Mouse (Mus musculus) left cerebral cortex, postnatal 14 days (tissue): ENCODE results near the gene Agk. TPM values are rescaled to one million over a fixed set of nuclear protein-coding genes. Genes with fewer than 3 reads are reported as not detected.
A peak's percentile ranks its signal among the peaks of the same experiment; 100 is the strongest.

ENCODE experiments used
- DNase-seq, 2 experiments: peaks; one replicate each; pipeline ENCODE4 v3.0.0; 2021 to 2022; ENCODE audit warnings: low spot score in 2 of 2, mixed read lengths in 1 of 2
- intact Hi-C: fragments of 180-260 bp; cut with DNase I; formaldehyde crosslinking; loops from one replicate; pipeline ENCODE4 v1.15.1; 2025
- long read RNA-seq, 2 experiments: library from polyadenylated mRNA; stranded (forward); transcript quantifications; one replicate each; pipeline ENCODE4 v2.0.0; 2021
- total RNA-seq, 2 experiments: library from RNA; stranded (reverse); gene quantifications; 2 replicates each; pipeline ENCODE4 v1.2.3; 2021

The Agk gene
- 10 to 100 TPM; 50.7 to 51.6 TPM for total RNA-seq
- long read RNA-seq, experiment 1, transcript Agk-201 (16 exons, 2,531 nt): major isoform, 100 of 127 reads
- long read RNA-seq, experiment 1, partial matches to known transcripts: 8 of 127 reads
- long read RNA-seq, experiment 1, other reads (novel, unspliced or antisense): 19 of 127 reads
- long read RNA-seq, experiment 2, transcript Agk-201 (16 exons, 2,531 nt): major isoform, 97 of 116 reads
- long read RNA-seq, experiment 2, partial matches to known transcripts: 6 of 116 reads
- long read RNA-seq, experiment 2, other reads (novel, unspliced or antisense): 13 of 116 reads

DNA sequence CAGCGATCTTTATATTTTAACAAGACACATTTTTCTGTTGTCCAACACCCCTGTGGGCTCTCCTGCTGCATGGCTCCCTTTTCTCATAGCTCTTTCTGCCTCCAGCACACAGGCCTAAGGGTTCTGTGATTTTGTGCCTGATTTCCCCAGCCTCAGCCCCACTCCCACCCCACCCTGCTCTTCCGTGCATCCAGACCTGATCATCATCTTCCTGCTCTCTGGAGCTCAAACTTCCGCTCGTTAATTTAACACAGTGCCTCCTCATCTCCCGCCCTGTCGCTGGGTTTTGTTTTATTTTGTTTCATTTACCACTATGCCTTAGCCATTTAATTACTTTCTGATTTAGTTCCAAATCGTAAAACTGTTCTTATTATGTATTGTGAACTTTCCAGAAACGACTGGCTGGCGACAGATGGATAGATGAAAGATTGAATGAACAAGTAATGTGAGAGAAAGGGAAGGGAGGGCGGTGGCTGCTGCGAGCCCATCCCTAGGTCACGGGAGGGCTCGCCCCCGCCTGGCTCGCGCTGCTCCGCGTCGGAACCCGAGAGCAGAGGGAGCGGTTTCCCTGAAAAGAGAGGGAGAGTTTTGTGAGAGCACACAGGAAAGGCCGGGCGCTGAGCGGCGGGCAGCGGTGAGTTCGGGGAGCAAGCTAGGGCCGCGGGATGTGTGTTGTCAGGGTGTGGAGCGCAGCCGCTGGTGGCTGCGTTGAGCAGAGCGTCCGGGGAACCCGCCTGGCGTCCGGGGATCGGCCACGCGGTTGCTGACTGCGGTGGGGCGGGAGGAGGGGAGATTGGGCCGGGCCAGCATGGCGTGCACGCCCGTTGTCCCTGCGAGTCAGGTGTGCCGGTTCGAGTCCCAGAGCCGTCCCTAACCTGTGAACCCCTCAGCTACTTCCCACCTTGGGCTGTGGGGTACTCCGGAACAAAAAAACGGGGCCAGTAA, at the start of gene Agk:
Gene Agk, plus strand, starts transcription at position 276 of the 945 bp plus-strand sequence.
- intact Hi-C loops: no loop called here
- peak; percentile 63 to 68 for DNase-seq

DNA sequence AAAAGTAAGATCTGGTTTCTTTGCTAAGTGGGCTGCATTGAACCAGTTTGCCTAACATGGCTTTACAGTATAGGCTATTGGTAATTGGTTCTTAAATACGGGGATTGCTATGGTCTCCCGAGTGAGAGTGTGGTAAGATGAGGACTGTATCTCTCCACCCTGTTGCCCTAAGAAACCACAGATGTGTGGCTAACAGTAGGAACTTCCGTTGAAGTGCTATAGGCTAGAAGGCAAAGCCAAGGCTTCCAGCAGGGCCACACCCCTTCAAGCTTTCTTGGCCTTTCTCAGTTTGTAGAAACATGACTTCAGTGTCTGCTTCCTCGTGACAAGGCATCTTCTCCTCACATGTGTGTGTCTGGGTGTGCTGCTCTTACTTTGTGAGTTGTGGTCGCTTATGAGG, 24.3 kb upstream of the Agk start:
- intact Hi-C loops: loop anchor here (5.0 to 10.0 kb wide), 2 partner anchors 63 to 486 kb away; partner anchors contain the start of gene Mrps33
- DNase-seq: no peak

DNA sequence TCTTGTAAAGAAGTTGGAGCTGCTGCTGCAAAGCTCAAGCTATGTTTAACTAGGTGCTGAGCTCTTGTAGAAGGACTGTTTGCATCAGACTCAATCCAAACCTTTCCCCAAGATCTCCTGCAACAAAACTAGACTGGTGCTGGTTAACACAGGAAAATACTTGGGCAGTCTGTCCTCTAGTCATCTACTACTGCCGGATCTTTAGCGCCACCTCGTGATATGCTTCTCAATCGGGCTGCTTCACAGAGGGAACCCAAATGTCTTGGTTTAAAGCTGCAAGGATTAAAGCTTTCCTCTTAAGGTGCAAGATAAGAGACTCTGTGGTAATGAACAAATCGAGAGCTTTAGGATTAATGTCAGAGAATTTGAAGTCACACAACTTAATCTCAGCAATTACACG, 21.6 kb upstream of the Agk start:
- intact Hi-C loops: loop anchor here (2.0 to 10.0 kb wide), 3 partner anchors 66 to 489 kb away; partner anchors contain the start of gene Mrps33
- DNase-seq: peak; percentile 85 to 89

DNA sequence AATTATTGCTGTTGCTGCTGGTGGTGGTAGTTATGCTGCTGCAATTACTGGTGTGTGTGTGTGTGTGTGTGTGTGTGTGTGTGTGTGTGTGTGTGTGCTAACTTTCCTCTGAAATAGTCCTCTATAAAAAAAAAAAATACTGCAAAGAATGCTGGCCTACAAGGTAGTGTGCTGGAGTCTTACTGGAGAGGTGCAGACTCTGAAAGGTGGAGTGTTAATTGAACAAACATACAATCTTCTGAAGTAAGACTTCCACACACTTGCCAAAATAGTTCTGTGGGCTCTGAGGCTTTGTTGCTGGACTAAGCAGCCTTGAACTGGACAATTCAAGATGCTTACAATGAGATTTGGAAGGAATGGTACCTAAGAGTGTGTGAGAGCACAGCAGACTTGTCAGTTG, 20.0 kb upstream of the Agk start:
- no peak for DNase-seq
- intact Hi-C loops: loop anchor here (5.0 to 10.0 kb wide), 2 partner anchors 68 to 490 kb away; partner anchors contain the start of gene Mrps33

DNA sequence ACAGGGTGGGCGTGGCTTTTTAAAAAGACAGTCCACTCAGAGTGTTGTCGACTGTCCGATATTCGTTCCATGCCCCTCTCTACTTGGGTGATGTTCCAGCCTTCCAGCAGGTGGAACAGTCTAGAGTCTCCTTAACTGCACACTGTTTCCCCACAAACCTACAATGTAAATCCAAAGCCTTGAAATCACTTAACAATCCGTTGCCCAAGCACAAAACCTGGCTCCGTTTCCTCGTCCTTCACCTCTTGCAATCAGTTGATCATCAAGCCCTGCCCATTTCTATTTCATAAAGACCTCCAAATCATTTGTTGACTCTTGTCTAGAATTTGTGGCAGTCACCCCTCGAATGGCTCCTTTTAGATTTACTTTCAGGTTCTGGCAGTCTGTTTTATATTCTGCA, 1.4 kb downstream of the Agk start:
- intact Hi-C loops: no loop called here
- no peak for DNase-seq

DNA sequence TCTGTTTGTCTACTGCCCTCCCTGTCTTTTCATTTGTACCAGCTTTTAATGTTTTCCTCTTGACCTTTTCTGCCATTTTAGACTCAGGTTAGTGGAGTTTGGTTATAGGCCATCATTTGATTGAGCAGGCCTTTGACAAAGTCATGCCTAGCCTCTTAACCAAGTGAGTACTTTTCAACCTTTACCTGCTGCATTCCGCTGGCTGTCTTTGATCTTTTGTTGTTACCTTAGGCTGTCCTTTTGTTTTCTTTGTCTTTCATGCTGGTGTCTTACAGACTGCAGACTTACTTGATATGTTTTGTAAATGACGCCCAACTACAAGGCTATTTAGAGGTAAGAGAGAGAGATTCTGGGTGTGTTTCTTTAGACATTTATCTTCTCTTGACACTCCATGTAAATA, 8.5 kb downstream of the Agk start:
- DNase-seq: no peak
- intact Hi-C loops: no loop called here

DNA sequence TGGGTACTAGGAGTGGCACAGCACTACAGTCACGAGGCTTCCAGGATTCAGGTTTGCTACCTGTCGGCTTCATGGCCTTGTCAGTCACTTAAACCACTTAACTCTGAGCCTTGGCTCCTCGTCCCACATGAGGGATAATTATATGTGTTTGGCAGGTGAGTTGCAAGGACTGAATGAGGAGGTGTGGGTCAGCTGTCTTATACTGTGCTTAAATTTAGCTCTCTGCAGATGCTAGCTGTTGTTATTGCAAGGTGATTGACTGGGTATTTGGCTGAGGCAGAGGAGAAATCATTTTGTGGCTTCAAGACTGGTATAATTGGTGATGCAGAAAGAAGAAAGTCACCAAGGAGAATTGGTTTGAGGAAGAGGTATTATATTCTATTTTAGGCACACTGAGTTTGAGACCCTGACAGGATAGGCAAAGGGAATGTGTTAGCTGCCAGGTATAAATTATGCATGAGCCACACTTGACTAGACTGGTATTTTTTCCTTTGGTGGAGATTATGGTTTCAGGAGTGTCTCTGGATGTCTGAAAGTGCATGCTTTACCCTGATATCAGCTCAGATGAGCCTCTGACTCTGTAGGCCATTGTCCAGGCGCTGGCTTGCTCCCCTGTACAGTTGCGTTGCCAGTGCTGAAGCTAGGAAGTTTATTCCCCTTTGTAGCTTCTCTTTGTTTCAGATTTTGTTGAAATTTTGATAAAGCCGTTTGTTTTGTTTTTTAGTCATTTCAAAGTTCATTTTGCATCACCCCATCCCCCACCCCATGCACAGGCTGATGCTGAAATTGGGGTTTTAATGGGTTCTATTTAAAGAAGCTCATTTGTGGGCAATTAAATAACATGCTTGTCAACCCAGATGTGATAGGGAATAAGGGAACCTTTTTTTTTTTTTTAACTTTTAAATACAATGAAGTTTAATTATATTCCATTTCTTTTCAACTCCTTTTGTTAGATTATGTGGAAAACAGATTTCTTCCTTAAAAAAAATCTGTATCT, 12.1 kb downstream of the Agk start:
- intact Hi-C loops: no loop called here
- DNase-seq: no peak

DNA sequence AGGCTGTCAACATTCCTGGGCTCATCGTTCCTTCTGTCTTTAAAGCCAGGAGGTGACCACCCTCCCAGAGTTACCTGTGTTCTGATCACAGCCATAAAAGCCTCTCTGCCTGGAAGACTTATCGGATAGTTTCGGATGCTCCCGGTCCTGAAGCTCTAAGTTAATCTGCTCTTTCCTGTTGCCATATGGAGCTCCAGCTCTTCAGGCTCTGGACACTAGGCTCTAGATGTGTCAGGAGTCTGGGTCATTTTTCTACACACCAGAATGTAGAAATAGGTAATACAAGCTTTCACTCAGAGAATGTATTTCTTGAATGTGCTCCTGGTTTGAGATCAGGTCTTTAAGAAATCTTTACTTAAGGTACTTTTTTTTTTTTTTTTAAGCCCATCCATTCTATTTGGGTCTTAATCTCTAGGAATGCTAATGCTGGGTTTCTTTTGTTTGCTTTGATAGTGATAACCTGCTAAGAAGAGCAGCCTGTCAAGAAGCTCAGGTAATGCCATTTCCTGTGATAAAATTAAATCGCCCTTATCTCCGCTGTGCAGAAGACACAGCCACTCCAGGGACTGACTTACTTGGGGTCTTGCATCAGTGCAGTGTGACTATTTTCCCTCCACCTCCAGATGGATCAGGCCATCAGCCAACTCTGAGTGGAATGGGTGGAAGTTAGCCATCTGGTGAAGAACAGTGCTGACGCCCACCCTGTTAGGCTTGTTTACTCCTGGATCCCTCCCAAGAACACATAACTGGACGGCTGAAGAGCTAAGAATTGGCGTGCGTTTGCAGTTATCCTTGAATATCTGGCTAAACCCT, 22.2 kb downstream of the Agk start:
- intact Hi-C loops: no loop called here
- DNase-seq: peak; percentile 65 to 71

DNA sequence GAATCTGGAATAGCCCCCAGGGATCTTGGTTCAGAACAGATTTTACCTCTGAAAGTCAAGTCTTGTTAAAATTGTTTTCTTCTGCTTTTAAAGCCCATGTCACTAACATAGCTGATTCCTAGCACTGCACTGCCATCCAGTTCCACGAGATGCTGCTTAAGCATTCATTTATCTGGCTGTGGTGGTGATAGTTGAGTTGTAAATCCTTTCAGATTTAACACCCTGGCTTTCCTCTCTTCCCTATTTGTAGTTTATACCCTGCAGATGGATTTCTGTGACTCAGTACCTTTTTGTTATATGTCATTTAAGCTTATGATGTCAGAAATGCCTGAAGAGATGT, 22.8 kb downstream of the Agk start:
- intact Hi-C loops: no loop called here
- DNase-seq: no peak

DNA sequence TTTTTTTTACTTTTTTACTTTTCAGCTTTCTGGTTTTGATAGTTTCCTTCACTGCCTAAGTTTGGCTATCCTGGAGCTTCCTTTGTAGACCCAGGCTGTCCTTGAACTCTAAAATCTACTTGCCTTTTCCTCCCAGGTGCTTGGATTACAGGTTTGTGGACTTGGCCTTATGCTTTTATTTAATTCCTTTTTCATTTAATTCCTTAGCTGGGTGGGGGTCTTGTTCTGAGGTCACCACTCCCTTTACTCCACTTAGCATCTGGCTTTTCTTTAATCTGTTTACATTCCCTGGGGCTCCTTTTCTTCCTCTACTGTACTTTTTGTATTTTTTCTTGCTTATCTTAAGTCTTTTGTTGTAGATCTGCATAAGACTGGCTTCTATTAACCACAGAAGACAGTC, 25.1 kb downstream of the Agk start:
- DNase-seq: no peak
- intact Hi-C loops: no loop called here

DNA sequence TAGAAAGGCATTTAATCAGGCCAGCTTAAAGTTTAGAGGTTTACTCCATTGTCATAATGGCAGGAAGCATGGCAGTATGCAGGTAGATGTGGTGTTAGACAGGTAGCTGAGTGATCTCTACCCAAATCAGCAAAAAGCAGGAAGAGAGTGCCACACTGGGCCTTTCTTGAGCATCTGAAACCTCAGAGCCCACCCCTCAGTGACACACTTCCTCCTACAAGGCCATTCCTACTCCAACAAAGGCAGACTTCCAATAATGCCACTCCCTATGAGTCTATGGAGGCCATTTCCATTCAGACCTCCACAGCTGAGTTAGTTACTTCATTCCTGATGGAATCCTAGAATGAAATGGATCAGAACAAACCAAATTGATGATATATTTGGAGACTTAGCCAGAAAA, 25.9 kb downstream of the Agk start:
- no peak for DNase-seq
- intact Hi-C loops: no loop called here

DNA sequence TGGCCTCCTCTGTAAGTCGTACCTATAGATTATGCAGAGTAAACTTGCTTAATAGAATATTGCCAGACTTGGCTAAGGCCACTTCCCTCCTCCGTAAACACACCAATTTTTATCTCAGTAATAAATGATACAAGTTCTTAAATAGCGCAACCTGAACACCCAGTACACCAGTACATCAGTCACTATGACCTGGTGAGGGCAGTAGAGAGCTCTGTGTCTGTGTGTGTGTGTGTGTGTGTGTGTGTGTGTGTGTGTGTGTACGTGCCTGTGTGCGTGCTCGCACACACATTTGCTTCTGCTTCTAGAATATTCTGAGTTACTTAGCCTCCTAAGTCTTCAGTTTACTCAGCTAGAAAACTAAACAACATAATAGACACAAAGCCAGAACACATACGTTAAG, 28.4 kb downstream of the Agk start:
- peak in 1 of 2 experiments; percentile 36 for DNase-seq
- intact Hi-C loops: no loop called here

DNA sequence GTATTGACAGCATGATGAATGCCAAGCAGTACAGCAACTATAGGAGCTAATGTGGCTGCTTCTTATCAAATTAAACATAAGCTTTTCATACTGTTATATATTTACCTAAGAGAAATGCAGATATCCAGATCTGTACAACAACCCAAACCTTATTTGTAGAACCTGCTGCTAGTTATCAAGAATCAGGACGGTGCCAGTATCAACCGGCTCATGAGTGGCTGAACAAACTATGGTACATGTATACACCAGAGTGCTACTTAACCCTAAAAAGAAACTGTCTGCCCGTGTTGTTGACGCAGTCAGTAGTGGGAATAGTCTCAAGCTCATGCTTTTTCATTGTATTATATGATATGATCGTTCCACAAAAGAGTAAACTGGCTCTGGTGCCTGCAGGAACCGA, 46.1 kb downstream of the Agk start:
- intact Hi-C loops: no loop called here
- no peak for DNase-seq

DNA sequence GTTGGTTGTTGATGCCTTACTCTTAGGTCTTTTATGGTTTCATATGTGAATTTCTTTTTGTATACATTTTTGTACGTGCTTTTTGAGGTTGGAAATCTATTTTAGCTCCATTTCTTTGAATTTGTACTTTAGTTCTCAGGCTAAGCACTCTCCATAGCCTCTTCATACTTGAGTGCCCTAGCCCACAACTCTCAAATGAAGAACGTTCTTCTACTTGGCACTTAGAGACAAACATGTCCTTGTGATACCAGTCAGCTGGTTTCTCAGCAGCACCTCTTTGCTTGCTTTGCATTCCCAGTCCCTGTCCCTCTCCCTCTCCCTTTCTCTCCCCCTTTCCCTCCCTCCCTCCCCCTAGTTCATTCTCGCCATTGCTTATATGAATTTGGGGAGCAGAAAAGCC, 55.2 kb downstream of the Agk start:
- intact Hi-C loops: loop anchor here (10.0 kb wide), 1 partner anchor 145 kb away; no protein-coding TSS in a partner anchor
- DNase-seq: no peak

DNA sequence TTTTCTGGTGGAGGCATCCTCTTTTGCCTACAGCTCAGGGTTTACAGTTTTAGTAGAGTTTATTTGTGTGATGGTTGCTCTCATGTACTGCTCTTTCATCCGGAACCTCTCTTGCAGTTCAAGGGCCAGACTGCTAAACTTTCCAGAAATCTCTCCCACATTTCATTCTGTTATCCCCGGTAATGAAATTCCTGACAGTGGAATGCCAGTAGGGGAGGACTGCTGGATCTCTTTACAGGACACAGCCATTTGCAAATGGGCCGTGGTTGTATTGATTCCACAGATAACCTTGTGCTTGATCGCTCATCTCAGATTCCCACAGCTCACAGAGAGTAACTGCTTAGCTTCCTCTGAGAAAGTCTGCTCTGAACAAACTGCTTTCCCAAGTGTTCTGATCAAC, 56.9 kb downstream of the Agk start:
- no peak for DNase-seq
- intact Hi-C loops: loop anchor here (10.0 kb wide), 1 partner anchor 147 kb away; no protein-coding TSS in a partner anchor

DNA sequence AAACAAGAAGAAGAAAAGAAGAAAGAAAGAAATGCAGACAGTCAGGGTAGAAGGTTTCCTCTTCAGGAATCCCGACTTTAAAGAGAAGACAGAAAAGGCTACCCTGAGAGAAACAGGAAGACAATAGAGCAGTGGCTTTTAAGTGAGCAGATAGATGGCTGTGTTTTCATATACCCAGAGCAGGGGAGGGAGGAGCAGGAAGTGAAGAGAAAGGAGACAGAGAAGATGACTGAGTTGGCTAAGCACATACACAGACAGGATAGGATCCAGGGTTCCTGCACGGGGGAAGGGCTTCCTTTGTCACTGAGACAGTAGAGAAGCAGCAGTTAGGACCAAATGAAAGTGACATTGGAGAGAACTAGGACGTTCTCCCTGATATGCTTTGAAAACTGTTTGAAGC, 60.7 kb downstream of the Agk start:
- intact Hi-C loops: loop anchor here (10.0 kb wide), 1 partner anchor 151 kb away; no protein-coding TSS in a partner anchor
- no peak for DNase-seq

DNA sequence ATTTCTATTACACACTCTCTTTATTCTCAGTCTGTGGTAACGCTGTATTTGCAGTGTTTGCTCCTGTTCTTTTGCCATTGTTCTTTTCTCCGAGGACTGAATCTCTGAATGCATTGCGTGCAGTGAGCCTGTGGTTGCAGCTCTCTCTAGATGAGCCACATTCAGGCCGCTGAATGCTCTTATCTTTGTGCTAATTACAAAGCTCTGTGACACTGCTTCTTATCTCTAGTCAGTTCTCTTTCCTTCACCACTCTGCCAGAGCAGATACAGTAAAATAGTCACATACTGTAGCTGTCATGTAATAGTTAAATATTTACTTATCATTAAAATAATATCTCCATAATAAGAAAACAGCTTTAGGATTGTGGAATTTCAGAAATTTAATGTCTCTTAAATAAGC, 63.7 kb downstream of the Agk start:
- intact Hi-C loops: loop anchor here (10.0 kb wide), 1 partner anchor 154 kb away; no protein-coding TSS in a partner anchor
- DNase-seq: no peak

DNA sequence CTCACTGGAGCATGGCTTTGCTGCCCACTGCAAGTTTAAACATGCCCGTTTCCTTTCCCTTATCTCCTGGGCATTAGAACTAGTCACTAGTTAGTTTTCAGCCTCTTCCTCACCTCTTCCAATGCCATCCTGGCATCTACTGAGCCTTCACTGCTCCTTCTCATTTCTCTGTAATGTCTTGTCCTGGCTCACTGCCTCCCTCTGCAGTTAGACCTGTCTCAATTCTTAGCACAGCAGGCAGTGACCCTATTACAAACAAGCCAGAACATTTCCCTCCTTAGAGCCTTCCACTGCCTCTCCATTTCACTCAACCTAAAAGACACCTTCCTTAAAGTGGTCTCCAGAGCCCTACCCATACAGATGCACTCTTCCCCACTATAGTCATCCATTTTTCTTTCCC, 66.0 kb downstream of the Agk start:
- intact Hi-C loops: loop anchor here (10.0 kb wide), 1 partner anchor 796 kb away; the partner anchor contains the start of gene Ndufb2
- DNase-seq: no peak
